Mouse (Mus musculus) cerebellum, adult 11 months (tissue): ENCODE measurements around the gene Thsd4.

Experiments used
- DNase-seq: peaks from one replicate; pipeline ENCODE4 v3.0.0; 2022

Thsd4 gene

DNA sequence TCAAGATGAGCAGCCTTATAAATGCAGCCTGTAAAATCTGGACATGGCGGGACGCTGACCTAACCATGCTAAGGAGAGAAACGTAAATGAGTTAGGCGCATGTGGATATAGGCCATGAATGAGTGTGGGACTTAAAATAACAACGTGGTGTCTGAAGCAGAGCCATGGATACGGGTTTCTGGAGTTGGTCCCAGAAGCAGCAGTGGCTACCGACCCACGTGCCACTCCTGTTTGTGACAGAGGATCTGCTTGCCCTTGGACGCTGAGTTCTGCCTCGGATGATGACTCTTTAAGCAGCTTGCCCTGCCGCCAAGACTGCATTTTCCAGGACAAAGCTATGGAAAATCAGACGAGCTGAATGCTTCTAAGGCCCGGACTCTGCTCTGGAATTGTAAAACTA, 262.2 kb downstream of the Thsd4 start:
- DNase-seq = no peak

DNA sequence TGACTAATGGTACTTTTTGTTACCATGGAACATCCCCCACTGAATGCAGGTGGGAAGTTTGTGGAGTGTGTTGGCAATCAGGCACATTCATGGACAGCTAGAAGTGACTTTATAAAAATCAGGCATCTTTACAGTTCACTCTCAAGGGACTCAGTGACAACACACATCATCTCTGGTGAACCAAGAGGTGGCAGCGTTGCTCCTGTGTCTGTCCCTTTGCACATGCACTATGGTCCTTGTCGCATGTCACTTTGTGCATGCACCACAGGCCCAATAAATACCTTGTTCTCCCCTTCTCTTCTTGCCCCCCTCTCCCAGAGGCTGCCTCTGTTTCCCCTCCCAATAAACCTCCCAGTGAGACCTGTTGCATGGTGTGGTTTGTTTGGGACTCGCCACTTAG, 270.1 kb downstream of the Thsd4 start:
- no peak for DNase-seq

DNA sequence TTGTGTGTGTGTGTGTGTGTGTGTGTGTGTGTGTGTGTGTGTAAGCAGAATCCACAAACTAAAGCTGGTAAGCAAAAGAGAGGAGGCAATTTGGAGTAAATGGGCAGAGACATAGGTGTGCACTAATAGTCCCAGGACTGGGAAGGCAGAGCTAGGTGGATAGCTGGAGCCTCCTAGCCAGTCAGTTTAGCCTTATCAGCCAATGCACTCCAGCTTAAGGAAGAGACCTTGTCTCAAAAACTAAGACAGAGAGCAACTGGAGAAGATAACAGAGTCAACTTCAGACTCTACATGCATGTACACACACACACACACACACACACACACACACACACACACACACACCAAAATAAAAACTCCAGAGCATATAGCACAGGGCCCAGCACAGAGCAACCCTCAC, 271.4 kb downstream of the Thsd4 start:
- DNase-seq = no peak

DNA sequence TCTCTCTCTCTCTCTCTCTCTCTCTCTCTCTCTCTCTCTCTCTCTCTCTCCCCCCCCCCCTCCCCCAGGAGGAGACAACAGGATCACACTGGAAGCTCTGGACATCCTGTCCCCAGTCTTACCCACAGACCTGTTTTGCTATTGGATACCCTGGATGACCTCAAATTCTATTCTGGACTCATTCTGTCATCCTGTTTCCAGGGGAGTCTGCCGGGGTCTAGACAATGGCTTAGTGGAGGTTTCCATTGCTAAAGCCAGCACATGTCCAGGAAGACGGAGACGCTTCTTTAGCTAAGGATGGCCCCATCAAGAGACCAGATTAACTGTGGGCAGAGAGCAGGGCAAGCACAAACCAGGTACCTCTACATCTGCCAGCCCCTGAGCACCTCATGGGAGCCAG, 273.8 kb downstream of the Thsd4 start:
- no peak for DNase-seq

DNA sequence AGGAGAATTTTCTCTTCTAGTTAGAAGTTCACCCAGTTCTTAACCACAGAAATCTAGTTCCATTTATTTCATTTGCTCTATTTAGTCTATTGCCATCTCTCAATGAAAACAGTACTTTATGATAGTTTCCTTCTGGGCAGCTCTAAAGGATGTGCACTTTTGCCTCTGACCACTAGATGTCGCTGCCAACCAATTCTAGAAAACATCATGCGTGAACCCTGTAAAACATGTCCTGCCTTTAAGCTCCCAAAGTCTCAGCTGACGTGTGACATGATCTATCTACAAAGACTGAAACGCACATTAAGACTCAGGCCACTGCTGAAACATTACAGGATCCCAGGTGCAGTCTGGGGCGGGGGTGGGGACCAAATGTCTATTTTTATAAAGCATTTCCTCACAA, 276.9 kb downstream of the Thsd4 start:
- peak; percentile 55 for DNase-seq

DNA sequence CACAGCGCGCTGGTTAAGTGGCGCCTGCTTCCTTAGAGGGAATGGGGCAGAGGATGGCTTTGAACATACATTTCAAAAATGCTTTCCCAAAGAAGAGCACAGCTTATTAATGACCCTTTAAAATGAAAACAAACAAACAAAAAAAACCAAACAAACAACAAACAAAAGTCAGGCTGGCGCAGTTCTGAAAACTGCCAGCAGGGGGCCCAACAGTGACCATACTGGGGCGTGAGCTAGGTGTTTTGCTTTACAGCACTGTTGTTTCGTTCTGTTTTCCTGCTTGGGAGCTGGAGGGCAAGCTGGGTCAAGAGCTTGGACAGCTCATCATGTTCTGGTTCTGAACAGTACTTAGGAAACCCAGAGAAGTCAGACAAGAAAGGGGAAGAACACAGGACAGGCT, 278.3 kb downstream of the Thsd4 start:
- no peak for DNase-seq

DNA sequence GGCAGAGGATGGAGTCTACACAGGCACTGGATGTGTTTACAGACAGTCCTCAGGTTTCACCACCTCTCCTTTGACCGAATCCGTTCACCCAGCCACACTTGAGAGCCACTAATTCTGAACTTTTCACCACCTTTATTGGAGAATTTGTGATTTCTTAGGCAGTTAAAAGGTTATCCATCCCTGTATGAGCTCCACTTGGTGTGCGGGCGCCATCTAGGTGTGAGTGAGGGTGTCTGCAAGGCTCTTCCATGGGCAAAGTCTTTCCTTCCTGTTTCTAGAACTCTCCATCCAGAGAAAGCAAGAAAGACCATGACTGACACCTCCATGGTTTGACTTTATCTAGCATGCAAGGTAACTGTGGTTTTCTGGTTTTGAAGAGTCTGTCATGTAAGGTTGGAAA, 284.2 kb downstream of the Thsd4 start:
- no peak for DNase-seq

DNA sequence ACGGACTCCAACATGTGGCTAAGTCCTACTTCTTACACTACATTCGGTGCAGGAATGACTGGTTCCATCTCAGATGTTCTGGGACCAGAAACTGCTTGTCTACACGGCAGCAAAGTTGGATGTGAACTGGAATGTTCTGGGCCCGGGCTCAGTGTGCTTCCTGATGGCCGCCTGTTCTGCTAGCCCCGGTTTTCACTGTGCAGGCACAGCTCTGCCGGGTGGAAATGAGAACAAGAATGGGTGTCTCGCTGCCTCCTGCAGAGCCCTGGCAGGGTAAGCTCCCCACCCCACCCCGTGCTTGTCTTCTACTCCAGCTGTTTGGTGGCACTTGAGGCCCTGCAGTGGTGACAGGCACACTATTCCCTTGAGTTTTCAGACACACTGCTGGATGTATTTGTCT, 285.7 kb downstream of the Thsd4 start:
- DNase-seq = no peak

DNA sequence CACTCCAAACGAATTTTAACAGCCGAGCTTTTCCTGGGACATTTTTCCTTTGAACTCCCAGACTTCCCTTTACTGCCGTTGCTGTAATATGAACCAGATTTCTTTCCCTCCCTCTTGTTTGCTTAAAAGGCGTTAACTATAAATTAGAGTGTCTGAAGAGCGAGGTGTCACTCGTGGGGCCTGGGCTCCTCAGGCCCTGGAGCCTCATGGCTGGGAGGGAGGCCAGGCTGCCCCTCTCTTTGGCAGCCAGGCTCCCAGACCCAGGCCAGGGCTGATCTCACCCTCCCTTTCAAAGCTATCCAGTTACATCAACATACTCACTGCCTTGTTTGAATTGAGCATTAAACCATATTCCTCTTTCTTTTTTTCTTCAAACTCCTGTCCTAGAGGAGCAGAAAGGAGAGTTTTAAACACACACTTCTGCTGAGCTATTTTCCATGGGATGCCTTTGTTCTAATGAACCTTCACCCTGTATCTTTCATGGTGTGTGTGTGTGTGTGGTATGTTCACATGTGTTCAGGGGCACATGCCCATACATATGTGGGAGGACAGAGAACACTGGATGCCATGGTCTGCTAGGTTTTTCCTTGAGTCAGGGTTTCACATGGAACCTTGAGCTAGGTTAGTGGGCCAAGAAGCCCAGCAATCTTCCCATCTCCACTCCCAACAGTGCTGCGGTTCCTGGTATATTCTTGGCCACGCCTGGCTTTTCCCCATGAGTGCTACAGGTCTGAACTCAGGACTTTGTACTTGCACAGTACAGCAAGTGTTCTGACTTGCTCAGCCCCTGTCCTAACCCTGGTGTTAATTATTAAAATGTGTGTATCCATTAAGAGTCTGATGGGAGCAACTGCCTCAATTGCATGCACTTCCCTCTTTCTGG, 287.4 kb downstream of the Thsd4 start:
- no peak for DNase-seq

DNA sequence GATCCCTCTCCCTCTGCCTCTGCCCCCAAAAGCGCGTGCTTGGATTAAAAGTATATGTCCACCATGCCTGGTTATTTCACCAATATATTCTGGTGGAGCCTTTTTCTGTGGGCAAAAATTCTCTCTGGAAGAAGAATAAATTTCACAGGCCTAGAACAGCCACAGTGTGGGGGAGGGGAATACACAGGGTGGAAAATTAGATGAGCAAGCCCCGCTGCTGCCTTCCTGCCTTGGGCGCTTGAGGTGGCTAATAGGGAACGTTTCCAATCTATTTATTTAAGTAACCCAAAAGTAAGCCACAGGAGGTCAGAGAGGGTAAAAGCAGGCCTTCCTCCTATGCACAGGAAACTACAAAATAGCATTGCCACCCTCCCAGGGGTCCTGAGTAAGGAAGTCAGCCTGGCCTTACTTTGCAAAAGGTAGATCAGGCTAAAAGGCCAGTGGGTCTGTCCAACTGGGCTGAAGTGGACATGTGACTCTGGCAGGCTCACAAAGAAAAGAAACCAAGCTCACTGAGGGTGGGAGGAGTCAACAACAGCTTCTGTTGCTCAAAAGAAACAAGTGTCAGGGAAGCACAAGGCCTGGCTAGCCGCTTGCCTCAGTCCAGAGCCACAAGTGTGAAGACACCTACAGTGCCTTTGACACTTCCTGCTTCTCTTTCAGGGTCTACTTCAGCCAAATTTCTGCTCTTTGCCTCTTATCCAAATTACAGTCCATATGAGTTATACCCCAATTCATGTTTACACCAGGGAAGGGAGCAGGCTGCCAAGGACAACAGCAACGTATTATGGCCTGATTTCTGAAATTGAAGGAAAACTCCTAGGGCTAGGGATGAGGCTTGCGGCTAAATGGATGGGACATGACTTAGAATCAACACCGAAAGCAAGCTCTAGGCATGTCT, 289.6 kb downstream of the Thsd4 start:
- DNase-seq = no peak

DNA sequence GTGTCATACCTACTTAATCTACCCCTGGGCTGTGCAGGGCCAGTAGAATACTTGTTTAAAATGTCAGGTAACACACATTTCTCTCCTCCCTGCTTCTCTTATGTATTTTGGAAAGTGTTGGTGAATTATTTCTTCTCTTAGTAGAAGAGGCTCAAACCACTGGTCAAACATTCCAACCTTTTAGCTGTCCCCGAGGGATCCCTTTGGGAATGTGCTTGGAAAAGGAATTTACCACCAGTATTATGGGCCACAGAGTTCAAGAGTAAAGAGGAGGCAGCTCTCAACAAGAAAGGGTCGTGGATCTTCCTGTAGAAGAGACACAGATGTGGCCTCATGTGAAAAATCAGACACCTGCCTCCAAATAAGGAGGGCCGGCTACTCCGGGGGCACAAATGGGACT, 292.4 kb downstream of the Thsd4 start:
- DNase-seq = no peak

DNA sequence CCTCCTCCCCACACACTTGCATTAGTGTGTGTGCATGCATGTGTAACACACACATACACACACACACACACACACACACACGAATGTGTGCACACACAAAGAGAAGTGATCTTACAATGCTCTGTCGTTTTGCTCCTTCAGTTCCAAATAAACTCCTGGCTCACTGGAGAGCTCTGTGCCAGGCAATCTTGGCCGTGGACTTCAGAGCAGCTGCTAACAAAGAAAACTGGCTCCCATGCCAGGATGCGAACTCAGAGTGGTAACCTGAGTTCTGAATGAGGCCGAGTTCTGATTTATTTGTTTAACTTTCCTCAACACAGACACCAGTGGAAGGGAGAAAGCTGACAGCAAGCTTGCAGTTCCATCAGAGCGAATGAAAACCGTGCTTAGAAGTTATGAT, 294.1 kb downstream of the Thsd4 start:
- DNase-seq = no peak

DNA sequence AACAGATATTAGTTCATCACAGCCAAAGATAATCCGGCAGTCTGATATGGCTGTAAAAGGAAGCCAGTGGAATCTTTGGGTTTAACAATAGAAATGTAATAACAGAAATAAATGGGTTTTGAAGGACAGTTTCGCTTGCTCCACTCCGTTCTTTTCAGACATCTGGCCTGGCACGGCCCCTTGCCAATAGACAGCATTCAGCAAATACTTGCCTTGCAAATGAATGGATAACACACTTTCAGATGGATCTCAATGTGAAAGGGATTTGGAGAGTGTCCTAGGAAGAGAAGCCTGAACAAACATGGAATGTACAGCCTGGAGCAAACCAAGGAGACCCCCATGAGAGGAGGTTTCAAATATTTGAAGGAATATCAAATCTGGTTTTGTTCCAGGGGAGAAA, 295.2 kb downstream of the Thsd4 start:
- DNase-seq = no peak

DNA sequence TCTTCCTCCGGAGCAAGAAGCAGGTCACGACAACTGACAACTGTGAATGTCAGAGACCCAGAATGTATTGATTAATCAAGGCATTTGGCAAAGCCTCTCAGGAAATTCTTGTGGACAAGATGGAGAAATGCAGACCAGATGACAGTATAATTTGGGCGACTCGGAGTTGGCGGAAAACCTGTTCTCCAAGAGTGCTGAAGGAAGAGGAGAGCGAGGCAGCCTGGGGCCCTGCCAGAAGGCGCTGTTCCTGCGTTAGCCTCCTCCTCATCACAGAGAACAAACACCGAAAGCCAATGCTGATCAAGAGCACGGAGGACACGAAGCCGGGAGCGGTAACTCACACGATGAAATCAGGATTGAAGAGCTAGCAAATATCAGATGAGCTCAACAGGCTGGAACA, 295.7 kb downstream of the Thsd4 start:
- DNase-seq = no peak

DNA sequence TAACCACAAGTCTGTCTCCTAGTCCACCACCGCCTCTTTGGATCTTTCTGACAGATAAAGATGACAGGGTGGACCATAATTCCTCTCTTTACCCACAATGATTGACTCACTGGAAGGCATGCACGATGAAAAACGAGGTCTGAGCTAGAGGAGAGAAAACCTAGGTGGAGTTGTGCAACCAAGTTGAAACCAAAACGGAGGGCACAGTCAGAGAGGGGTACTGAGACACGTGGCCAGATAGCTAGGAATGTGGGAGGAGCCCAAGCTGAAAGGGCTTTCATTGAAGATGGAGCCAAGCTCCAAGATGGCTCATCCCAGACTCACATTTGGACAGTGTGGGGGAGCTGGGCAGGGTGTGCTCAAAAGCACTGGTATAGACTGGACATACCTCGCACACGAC, 296.4 kb downstream of the Thsd4 start:
- no peak for DNase-seq

DNA sequence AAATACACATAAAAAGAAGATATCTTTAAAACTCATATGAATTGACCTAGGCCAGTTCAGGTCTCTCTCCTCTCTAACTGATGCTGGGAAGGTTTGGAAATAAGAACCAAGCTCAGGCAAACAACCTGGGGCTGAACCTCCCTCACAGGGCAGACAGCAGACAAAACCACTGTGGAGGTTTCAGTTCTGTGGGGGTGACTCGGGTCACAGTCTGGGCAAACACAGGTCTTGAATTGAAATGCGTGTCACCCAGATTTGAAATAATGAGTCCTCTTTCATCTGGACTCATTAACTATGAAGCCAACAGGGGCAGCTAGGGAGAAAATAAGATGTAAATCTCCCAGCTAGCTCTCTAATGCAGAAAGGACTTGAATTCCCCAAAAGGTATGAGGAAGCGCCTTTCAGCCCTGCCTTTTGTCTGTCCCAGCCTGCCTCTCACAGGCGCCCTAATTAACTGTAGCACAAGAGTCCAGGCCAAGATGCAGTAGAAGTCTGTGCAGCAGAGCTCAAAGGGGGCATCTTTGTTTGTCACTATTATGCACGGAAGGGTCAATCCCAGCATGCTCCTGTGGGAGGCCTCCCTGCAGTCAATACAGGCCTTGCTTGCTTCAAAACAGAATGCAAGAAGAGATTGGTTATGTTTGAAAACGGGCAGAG, 297.7 kb downstream of the Thsd4 start:
- no peak for DNase-seq

DNA sequence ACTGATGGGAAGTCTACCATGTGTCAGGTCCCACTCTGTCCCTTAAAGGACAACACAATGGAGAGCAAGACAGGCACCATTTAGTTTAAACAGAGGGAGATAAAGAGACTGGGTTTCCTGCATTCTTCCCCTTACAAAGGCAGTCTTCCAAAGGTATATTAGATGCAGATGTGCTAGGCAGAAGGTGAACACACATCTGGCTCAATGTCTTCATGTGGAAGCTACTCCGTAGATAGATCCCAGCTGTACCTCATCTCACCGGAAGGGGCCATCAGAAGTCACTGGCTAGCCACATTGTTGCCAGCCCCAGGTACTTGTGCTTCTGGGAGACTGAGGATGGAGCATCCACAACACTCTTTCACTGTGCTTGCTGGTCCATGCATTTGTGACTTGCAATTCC, 301.4 kb downstream of the Thsd4 start:
- DNase-seq = no peak

DNA sequence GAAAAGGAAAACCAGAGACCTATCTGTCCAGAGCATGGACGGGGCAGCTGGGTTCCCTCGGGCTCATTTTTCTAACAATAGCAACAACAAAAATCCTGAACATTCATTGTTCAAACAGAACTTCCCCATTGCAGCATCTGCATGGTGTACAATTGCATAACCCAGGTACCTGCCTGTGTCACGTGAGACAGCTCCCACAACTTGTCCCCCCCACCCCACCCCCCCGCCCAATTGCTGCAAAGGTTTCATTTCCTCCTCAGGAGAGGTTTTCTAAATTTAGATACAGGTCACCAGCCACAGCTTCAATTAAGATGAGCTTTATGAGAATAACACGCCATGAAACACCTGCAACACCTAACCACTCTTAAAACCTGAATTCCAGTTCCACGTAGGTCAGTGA, 303.4 kb downstream of the Thsd4 start:
- no peak for DNase-seq

DNA sequence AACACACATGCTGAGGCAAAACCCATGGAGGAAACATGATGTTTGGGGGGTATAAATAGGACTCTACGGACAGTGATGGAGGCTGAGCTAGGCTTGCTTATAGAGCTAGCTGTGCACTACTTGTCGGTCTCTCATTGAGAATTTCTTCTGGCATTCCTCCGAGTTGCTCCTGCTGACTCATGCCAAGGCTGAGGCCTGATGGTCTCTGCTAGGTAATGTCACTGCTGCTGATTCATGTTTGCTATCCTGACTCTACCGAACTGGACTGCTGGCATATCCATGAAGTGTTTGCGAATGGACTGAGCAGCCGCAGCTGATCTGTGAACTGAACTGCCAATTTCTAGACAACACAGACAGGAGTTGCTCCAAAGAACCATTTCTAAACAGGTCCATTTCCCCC, 305.8 kb downstream of the Thsd4 start:
- DNase-seq = no peak

DNA sequence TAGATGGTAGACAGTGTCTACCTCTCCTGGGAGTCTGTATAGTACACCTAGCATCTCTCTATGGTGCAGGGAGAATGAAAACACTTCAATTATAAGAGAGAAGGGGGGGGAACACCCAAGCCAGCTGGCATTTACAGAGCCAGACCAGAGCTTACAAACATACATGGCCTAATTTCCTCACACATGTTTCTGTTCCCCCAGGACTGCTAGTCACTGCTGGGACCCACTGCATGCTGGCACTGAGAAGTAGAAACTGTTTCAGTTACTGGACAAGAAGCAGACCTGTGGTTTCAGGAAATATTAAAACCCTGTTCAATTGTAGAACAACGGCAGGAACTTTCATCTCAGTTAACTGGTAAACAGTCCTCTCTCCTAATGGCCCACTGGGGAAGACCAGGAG, 308.7 kb downstream of the Thsd4 start:
- no peak for DNase-seq

DNA sequence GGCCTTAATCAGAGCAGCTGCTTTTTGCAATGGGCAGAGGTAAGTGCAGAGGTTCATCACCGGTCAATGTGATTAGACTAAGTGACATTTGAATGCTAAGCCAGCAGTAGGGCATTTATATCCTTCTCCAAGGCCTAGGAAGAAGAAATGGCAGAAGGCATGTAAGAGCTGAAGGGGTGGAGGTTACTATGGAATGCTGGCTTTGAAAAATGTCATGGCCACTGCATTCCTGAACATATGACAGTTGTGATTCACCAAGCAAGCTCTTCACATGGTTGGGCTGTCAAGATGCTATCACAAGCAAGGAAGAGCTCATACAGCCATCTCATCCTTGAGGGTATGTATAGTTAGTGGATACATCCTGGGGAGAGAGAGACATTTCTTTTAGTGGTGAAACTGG, 313.0 kb downstream of the Thsd4 start:
- DNase-seq = no peak

DNA sequence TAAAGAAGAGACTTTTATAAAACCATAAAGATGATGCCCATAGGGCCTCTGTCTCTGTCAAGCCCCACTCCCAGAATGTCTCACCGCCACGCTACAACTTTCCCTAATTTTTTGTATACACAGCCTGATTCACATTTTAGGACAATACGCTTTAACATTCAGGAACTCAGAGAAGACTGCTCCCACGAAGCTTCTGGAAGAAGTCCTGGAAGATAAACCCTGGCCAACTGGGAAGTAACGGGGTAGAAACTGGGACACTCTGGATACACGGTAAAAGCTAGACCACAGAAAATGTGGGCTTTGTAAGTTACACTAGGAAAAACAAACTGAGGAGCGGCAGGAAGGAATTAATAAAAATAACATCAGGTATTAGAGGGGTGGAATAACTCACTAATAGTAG, 318.7 kb downstream of the Thsd4 start:
- no peak for DNase-seq

DNA sequence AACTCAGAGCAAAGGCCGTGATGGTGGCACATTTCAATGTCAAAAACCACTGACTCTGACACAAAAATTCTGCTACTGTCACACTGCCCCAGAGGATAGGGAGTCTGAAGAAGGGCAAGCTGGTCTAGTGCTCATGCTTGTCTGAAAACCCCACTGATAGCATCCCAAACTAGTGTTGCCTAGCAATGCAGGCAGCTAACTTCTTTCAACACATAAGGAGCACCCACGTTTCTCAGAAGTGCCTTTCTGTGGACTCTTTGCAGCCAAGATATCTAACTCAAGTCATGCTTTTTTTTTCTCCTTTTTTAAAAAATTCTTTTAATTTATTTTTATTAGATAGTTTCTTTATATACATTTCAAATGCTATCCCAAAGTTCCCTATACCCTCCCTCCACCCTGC, 321.4 kb downstream of the Thsd4 start:
- no peak for DNase-seq
